ENCODE assay signal across 7 mouse cellular contexts in the genomic region with DNA sequence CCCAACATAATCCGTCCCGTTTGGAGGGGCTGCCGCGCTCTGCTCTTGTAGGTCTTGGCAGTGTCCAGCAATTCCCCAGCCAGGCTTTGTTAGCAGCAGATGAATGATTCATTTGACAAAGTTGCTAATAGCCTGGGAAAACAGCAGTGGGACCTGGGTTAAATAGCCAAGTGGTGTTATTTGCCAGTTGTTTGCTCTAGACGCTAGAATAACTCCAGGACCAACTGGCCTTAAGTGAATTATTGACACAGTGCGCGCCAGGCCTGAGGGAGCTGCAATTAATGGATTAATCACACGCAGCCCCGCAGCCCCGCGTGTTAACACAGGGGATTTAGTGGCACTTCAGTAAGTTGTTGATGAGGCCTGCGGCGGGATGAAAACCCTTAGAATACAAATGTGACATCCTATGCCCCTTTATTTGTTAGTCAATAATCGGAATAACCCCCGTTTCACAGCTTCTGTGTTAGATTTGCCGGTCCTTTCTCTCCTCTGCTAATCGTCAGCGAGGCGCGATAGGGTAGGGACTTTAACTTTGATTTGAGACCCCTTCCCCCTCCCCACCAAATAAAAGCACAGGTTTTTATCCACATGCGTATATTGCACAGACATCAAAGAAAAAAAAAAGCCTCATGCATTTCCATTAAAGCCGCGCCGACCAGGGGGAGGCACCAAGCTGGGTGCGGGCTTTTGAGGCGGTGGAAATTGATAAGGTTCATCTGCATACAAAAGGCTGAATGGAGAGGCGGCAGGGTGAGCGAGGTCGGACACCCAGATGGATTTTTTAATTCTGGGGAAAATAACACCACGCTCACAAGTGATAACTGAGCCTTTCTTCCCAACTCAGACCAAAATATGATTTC.
DNase-seq lines count a peak whose midpoint lies in the region; ATAC-seq and TF ChIP-seq lines count a peak whose summit lies in the region.

No protein-coding gene starts in this region.

- DNase-seq in right cerebral cortex, adult 18-20 months, result peak; percentile 1
- no peak for DNase-seq in right cerebral cortex, postnatal 25 days
- DNase-seq in limb, embryonic 14.5 days (ENCODE audit: low spot score), result peak; percentile 11
- DNase-seq in stomach, postnatal 0 days (ENCODE audit: low spot score), result peak; percentile 25
- no peak for DNase-seq in thymus, postnatal 25 days
- no peak for DNase-seq in liver, embryonic 11.5 days (ENCODE audit: low spot score)

- ATAC-seq in heart, embryonic 15.5 days (replicated peaks; ENCODE audit: insufficient number of reproducible peaks, insufficient read depth, low FRiP score, low read depth), result no peak
- no peak for ATAC-seq in limb, embryonic 14.5 days (ENCODE audit: low FRiP score, low read depth)
- ATAC-seq in stomach, postnatal 0 days (ENCODE audit: low FRiP score, low TSS enrichment), result no peak
- ATAC-seq in liver, embryonic 11.5 days (replicated peaks; ENCODE audit: low FRiP score), result no peak

- no peak for TF ChIP-seq CTCF in stomach, postnatal 0 days (IDR thresholded peaks at IDR 0.05; ENCODE audit: low read depth)

- H3K9ac ChIP-seq in heart, embryonic 15.5 days, result no peak overlapping the region
- no peak overlapping the region; the same call in 1 of the 2 replicates for H3K9ac ChIP-seq in limb, embryonic 14.5 days (ENCODE audit: low read depth, low read length, severe bottlenecking)
- H3K9ac ChIP-seq in stomach, postnatal 0 days (ENCODE audit: low read length), result no peak overlapping the region
- H3K9ac ChIP-seq in liver, embryonic 11.5 days (ENCODE audit: low read depth, low read length), result no peak overlapping the region

- H3K36me3 ChIP-seq in heart, embryonic 15.5 days, result no peaks in the 10 kb centered on the region
- H3K36me3 ChIP-seq in limb, embryonic 14.5 days (ENCODE audit: control insufficient read depth, insufficient read depth, low read length), result no peaks in the 10 kb centered on the region
- H3K36me3 ChIP-seq in stomach, postnatal 0 days (ENCODE audit: control insufficient read depth, insufficient read depth, low read length), result no peaks in the 10 kb centered on the region
- H3K36me3 ChIP-seq in liver, embryonic 11.5 days (ENCODE audit: control insufficient read depth, insufficient read depth, low read length), result no peaks in the 10 kb centered on the region

- no peaks in the 10 kb centered on the region for H3K9me3 ChIP-seq in heart, embryonic 15.5 days (replicated peaks)
- H3K9me3 ChIP-seq in limb, embryonic 14.5 days (ENCODE audit: control insufficient read depth, low read length), result no peaks in the 10 kb centered on the region
- H3K9me3 ChIP-seq in stomach, postnatal 0 days (ENCODE audit: control insufficient read depth, low read length), result no peaks in the 10 kb centered on the region
- no peaks in the 10 kb centered on the region for H3K9me3 ChIP-seq in liver, embryonic 11.5 days (ENCODE audit: control insufficient read depth, low read length)

- H3K27me3 ChIP-seq in heart, embryonic 15.5 days, result peaks cover 28% of the 10 kb centered on the region
- no peaks in the 10 kb centered on the region; the same call in 1 of the 2 replicates for H3K27me3 ChIP-seq in limb, embryonic 14.5 days (ENCODE audit: control insufficient read depth, insufficient read depth, low read length)
- H3K27me3 ChIP-seq in stomach, postnatal 0 days (ENCODE audit: control insufficient read depth, insufficient read depth, low read length), result no peaks in the 10 kb centered on the region
- peaks cover 17% of the 10 kb centered on the region for H3K27me3 ChIP-seq in liver, embryonic 11.5 days (replicated peaks; ENCODE audit: control insufficient read depth, insufficient read depth, low read length)

- no peak overlapping the region for H3K27ac ChIP-seq in heart, embryonic 15.5 days
- no peak overlapping the region for H3K27ac ChIP-seq in limb, embryonic 14.5 days (replicated peaks; ENCODE audit: low read depth, low read length)
- H3K27ac ChIP-seq in stomach, postnatal 0 days (replicated peaks), result no peak overlapping the region
- no peak overlapping the region for H3K27ac ChIP-seq in liver, embryonic 11.5 days (ENCODE audit: low read depth, low read length)

- TF ChIP-seq EP300 in stomach, postnatal 0 days (optimal IDR thresholded peaks at IDR 0.05), result no peak

- H3K4me2 ChIP-seq in heart, embryonic 15.5 days, result peak overlapping the region; percentile 56
- H3K4me2 ChIP-seq in limb, embryonic 14.5 days (replicated peaks; ENCODE audit: low read depth, low read length, severe bottlenecking), result peak overlapping the region; percentile 17
- H3K4me2 ChIP-seq in stomach, postnatal 0 days (replicated peaks; ENCODE audit: low read depth), result 0 out of 2 replicates have a peak overlapping the region, but pooled peaks have one; percentile 5
- H3K4me2 ChIP-seq in liver, embryonic 11.5 days, result no peak overlapping the region

- 2% methylated on average over 30 of the region's 30 CpGs for WGBS in heart, embryonic 15.5 days
- 3% methylated on average over 30 of the region's 30 CpGs for WGBS in limb, embryonic 14.5 days
- WGBS in stomach, postnatal 0 days, result 2% methylated on average over 30 of the region's 30 CpGs
- WGBS in liver, embryonic 11.5 days, result 3% methylated on average over 30 of the region's 30 CpGs

- H3K4me1 ChIP-seq in heart, embryonic 15.5 days (replicated peaks), result peaks cover 5% of the 10 kb centered on the region; the same call in 1 of the 2 replicates
- peaks cover 5% of the 10 kb centered on the region; the same call in 1 of the 2 replicates for H3K4me1 ChIP-seq in limb, embryonic 14.5 days (ENCODE audit: control insufficient read depth, insufficient read depth, low read length)
- H3K4me1 ChIP-seq in stomach, postnatal 0 days (replicated peaks; ENCODE audit: control insufficient read depth, insufficient read depth), result no peaks in the 10 kb centered on the region; the same call in 1 of the 2 replicates
- no peaks in the 10 kb centered on the region for H3K4me1 ChIP-seq in liver, embryonic 11.5 days (replicated peaks; ENCODE audit: control insufficient read depth, insufficient read depth, low read length)

- no peak for TF ChIP-seq POLR2A in limb, embryonic 14.5 days (IDR thresholded peaks at IDR 0.05; ENCODE audit: borderline replicate concordance, extremely low read depth, insufficient read depth, insufficient read length)

- H3K4me3 ChIP-seq in heart, embryonic 15.5 days, result peak overlapping the region; percentile 29
- no peak overlapping the region; the same call in 1 of the 2 replicates for H3K4me3 ChIP-seq in limb, embryonic 14.5 days (replicated peaks; ENCODE audit: low read length)
- H3K4me3 ChIP-seq in stomach, postnatal 0 days (ENCODE audit: low read depth, low read length), result no peak overlapping the region
- H3K4me3 ChIP-seq in liver, embryonic 11.5 days (ENCODE audit: low read depth, low read length), result no peak overlapping the region

Comparison
In these comparisons a context has a peak if more than half of its experiments do, and no peak if none do; other contexts are left out.
1. DNase-seq: peak in right cerebral cortex, adult 18-20 months (single experiment), limb, embryonic 14.5 days (single experiment) and stomach, postnatal 0 days (single experiment); none in right cerebral cortex, postnatal 25 days (single experiment), thymus, postnatal 25 days (single experiment) and liver, embryonic 11.5 days (single experiment).